Mouse (Mus musculus): ENCODE data around the gene Fam71f2.

DNA sequence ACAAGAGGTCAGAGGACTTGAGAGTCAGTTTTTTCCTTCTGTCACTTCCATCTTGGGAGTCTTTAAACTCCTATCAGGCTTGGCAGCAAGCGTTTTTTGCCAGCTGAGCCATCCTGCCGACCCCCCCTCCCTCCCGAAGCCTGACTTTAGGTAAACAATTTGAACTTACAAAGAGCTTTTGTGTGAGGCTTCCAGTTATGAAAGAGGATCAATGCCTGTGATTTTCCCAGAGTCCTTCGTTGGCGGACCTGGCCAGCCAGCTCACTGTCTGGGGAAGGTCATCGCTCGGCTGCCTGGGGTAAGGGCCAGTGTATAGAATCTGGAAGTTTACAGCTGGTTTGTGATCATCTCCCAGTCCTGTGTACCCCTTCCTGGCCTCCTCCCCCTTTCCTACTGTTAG is 1.3 kb downstream of the Fam71f2 start:
- TF ChIP-seq CTCF (conservative IDR thresholded peaks at IDR 0.05; ENCODE audit: insufficient read depth, insufficient read length, low read depth, low read length) (no peak), POLR2A (IDR thresholded peaks at IDR 0.05; ENCODE audit: low read depth, low read length) (no peak)
